Mouse (Mus musculus): ENCODE data around the gene Fam102a.

The Fam102a gene

GRCm38 (mm10) chr2:32581450-32582095 lies 46.4 kb downstream of the Fam102a start:
- DNase-seq (ENCODE audit: low spot score): peak; percentile 75

GRCm38 (mm10) chr2:32582830-32583799 lies 48.0 kb downstream of the Fam102a start:
- DNase-seq (ENCODE audit: low spot score): peak; percentile 88

- DNase-seq (ENCODE audit: low spot score): no peak
Observed at GRCm38 (mm10) chr2:32585149-32585714, 50.1 kb downstream of the Fam102a start.

GRCm38 (mm10) chr2:32586871-32587351 lies 51.8 kb downstream of the Fam102a start, which contains the start of gene St6galnac4:
Gene St6galnac4 (plus strand): TSS chr2:32587095.
- DNase-seq (ENCODE audit: low spot score): peak; percentile 80

DNA sequence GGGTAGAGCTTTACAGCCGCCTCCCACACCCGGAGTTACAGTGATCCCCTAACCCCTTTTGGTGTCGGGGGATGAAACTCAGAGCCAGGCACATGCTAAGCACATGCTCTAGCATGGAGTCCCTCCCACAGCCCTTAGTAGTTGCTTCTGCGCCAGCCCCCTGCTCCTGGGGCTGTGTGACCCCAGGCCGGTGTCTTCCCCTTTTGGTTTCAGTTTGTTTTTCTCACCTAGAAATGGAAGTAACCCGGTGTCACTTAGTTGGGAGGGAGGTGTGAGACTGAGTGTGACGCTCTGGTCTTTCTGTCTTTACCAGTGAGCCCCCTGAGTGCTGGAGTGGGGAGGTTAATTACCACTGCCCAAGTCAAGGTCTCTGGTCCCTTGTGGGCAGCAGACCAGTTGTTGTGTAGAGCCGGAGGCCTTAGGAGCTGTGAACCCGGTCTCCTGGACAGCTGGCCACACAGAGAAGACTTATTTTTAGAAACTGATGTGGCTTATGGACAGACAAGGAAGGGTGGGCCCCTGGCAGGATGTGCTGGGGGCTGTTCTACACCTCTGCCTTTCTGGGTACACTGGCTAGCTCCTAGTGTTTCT lies 52.7 kb downstream of the Fam102a start:
- no peak for DNase-seq (ENCODE audit: low spot score)

GRCm38 (mm10) chr2:32589213-32589795 lies 54.2 kb downstream of the Fam102a start:
- DNase-seq (ENCODE audit: low spot score): no peak

- DNase-seq (ENCODE audit: low spot score): no peak
Observed at GRCm38 (mm10) chr2:32590224-32590623, 55.1 kb downstream of the Fam102a start.

GRCm38 (mm10) chr2:32591249-32591648 lies 56.1 kb downstream of the Fam102a start:
- no peak for DNase-seq (ENCODE audit: low spot score)

DNA sequence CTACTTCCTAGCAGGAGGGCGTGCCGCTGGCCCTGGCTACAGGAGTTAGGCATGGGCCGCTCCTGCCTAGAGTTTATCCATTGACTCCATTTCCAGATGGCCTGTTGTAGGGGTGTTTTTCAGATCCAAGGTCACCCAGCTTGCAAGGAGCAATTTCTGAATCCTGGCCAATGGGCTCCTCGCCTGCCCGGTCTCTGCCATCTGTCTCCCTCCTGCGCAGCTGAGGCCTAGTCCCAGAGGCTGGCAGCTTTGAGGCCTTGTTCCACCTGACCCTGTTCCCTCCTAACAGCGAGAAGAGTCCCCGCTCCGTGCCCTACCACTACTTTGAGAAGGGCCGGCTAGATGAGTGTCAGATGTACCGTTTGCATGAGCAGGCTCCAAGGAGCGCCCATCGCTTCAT lies 61.6 kb downstream of the Fam102a start:
- no peak for DNase-seq (ENCODE audit: low spot score)

DNA sequence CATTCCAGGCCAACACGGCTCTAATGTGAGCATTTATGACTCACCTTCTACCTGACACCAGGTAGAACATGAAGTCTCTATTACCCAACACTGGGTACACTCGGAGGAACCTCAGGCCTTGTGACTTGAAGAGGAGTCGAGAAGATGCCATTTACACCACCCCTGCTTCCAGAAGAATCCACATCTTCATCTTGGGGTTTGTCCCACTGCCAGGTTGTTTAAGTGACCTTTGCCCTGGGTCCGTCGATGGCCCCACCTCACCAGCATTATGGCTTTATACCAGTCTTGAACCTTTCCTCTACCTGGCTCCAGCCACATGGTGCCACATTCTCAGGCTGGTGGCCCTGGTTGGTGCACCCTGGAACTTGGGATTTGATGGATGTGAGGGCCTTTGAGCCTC lies 62.1 kb downstream of the Fam102a start:
- DNase-seq (ENCODE audit: low spot score): no peak

DNA sequence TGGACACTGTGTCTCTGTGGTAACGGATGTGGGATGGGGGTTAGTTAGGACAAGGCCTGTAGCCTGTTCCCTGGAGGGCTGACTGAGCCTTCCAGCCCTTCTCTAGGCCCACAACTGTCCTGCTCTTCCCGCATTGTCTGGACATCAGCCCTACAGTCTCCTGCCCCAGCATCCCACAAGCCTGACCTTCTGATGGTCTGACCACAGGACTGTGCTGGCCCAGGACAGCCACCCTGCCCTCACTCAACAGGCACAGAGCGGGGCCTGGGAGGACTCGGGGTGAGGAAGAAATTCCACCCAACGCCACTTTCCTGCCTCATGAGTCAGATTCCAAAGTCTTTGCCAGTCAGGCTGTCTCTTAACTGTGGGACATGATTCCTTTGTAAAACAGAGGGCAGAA lies 62.6 kb downstream of the Fam102a start:
- DNase-seq (ENCODE audit: low spot score): no peak

DNA sequence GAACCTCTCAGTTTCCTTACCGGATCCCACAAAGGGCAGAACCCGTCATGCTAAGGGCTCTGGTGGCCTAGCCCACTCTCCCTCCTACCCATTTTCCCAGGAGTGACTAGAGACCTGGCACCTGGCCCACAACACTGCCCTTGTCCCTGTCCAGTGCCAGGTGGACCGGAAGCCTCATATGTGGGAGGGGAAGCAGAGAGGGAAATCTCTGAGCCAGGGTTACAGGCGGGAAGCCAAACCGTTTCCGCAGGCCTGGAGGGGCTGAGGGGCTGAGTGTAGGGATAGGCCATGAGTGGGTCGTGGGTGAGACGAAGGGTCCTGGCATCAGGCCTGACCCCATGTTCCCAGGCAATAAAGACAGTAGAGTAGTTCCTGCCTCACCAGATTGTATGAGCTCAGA lies 63.4 kb downstream of the Fam102a start:
- DNase-seq (ENCODE audit: low spot score): no peak

DNA sequence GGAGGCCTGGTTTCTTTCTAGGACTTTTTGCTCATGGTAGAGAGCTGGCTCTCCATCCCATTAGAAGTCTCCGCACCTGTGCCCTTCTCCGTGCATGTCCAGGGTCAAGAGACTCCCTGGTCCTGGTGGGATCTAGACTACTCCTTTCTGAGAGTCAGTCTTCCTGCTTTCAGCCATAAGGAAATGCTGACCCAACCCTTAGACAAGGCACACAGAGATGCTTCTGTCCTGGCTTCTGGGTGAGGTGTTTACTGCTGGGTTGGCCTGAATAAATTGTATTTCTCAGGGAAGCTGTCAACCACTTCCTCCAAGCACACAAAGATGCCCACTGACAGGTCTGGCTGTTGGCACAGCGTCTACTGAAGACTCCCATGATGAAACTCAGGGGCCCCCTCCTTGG lies 64.3 kb downstream of the Fam102a start, which contains the start of gene St6galnac6:
TSS of gene St6galnac6 (plus strand) at position 301 of the 400 bp plus-strand sequence.
- DNase-seq (ENCODE audit: low spot score): no peak

- no peak for DNase-seq (ENCODE audit: low spot score)
Observed at GRCm38 (mm10) chr2:32601417-32602065, 66.4 kb downstream of the Fam102a start.

- peak; percentile 75 for DNase-seq (ENCODE audit: low spot score)
Observed at GRCm38 (mm10) chr2:32602600-32603054, 67.5 kb downstream of the Fam102a start.

GRCm38 (mm10) chr2:32604631-32605030 lies 69.5 kb downstream of the Fam102a start:
- no peak for DNase-seq (ENCODE audit: low spot score)

DNA sequence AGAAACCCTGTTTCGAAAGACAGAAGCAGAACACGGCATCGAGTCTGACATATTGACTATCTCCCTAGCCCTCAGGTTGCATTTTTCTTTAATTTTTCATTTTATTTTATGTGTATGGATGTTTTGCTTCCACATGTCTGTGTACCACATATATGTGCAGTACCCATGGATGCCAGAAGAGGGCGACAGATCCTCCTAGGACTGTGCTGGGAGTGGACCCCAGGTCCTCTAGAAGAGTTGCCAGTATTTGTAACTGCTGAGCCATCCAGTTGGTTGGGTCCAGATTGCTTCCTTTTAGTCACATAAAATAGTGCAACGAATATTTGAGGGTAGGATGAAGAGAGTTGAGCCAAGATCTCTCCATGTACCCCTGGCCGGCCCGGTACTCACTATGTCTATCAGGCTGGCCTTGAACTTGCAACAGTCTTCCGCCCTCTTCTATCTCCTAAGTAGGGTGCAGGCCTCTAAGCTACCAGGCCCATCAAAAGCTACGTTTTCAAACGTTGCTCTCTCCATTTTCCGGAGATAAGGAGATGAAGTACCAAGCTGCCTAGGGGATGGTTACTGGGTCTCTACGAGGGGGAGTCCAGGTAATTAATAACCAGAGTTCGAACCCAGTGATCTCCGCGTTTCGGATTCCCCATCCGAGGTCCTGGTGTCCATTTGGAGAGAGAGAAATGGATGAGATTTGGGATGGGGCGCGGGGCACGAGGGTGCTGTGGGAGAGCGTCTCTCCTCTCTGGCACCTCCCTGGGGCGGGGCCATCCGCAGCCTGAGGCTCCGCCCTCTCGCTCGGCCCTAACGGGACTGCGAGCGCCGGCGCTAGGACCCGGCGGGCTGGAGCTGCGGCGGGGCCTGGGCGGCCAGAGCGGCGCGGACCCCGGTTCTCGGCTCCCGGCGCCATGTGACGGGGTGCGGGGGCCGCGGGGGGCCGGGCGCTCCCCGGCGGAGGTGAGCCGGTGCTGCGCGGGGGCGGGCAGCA lies 71.3 kb downstream of the Fam102a start:
- DNase-seq (ENCODE audit: low spot score): no peak

- DNase-seq (ENCODE audit: low spot score): no peak
Observed at GRCm38 (mm10) chr2:32607262-32607947, 72.3 kb downstream of the Fam102a start.

DNA sequence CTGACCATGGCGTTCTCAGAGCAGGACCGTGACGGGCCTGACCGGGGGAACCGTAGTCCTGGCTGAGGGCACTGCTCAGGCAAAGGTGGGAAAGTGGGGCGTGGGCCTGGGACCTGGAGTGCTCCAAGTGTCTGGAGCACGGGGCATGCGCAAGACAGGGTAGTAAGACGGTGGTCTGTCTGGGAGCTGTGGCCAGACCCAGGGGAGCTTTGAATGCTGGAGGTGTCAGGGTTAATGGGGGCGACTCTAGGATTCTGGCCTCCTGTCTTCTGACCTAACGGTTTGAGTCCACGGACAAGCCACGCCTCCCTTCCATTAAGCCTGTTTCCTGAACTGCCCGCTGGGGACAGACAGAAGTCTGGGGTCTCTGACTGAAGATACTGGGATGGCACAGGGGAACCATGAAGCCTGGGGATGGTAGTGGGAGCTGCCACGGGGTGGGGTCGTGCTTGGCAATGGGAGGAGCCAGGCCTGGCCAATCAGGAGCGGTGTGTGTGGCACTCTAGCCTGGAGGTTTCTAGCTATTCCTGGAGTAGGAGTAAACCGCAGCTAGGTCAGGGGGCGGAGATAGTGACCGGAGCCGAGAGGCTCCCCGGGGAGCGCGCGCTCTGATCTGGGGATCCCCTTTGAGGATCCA lies 73.1 kb downstream of the Fam102a start:
- no peak for DNase-seq (ENCODE audit: low spot score)

Measured in left cerebral cortex, adult 11 months (tissue).